Mouse (Mus musculus): ENCODE data around the gene Omp. TPM values are rescaled to one million over a fixed set of nuclear protein-coding genes. Genes with fewer than 3 reads are reported as not detected.
"Not testable (repeated sequence)": the region's sequence is repeated elsewhere in the genome, so short reads cannot be mapped to it uniquely, and the experiment has no call there.

Gene Omp
- 0.35 TPM in 2 replicates for polyA plus RNA-seq (2015; fragmentation: Nextera tagmentation; extraction: Ambion mirVana)

DNA sequence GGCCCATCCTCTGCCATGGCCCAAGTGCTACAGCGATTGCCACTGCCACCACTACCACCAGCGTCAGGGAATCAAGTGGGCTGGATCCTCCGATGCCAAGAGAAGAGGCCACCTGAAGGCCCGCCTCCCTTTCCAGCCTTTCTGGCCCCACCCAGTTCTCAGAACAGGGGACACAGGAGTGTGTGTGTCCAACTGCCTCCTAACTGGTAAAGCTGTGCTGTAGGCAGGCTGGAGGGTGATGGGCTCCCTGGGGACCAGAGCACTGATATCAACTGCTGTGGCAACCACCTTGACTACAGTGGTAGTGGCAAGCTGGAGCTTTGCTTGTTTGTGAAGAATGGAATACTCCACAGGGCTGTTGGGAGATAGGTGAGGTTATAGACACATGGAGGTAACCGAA lies at the start of gene Omp:
Omp (minus strand) TSS at position 101 of the 400 bp plus-strand sequence.
- Histone ChIP-seq H3K4me1 (ENCODE audit: control insufficient read depth, insufficient read depth, low read length) (peaks cover 10% of the 10 kb centered on the region), H3K9me3 (replicated peaks; ENCODE audit: control insufficient read depth, low read length, poor library complexity, severe bottlenecking) (no peaks in the 10 kb centered on the region), H3K9ac (ENCODE audit: low read depth, low read length) (no peak within 1 kb of the TSS), H3K4me2 (ENCODE audit: low read length) (no peak within 1 kb of the TSS), H3K27ac (ENCODE audit: low read length) (no peak within 1 kb of the TSS), H3K4me3 (ENCODE audit: low read depth, low read length) (no peak within 1 kb of the TSS), H3K27me3 (ENCODE audit: control insufficient read depth, insufficient read depth, low read depth, low read length) (no peaks in the 10 kb centered on the region), H3K36me3 (ENCODE audit: control insufficient read depth, insufficient read depth, low read length) (no peaks in the 10 kb centered on the region)
- 89% methylated on average over 5 of the region's 5 CpGs for WGBS
- ATAC-seq = no peak

DNA sequence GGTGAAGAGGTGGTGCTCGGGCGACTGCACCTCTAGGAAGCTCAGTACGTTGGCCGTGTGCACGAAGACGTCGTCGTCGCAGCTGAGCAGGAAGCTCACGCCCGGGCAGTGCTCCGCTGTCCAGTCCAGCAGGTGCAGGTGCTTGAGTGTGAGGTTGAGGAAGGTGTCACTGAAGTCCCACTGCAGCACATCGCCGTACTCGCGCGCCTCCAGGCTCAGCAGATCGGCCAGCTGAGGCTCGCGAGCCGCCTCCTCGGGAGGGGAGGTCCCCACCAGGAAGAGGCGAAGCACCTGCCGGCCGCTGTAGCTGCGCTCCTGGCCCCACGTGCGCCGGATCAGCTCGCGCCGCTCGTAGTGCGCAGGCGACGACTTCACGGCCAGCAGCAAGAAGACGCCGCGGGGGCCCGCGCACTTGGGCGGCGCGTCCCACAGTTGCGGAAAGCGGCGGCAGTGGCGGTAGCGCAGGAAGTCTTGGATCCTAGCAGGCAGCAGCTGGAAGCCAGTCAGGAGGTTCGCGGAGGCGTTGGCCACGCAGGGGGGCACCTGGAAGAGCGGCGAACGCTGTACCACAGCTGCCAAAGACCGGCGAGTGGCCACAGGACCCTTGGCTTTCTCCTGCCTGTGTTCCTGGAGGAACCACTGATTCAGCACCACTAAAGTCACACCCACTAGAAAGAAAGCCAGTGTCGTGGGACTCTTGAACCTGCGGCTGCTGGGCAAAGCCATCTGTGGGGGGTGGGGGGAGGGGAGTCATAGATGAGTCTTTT lies 48.9 kb upstream of the Omp start:
- H3K4me2 ChIP-seq (ENCODE audit: low read length) = peak overlapping the region; percentile 93
- H3K9me3 ChIP-seq (replicated peaks; ENCODE audit: control insufficient read depth, low read length, poor library complexity, severe bottlenecking) = no peaks in the 10 kb centered on the region
- no peaks in the 10 kb centered on the region for H3K36me3 ChIP-seq (ENCODE audit: control insufficient read depth, insufficient read depth, low read length)
- no peak overlapping the region for H3K27ac ChIP-seq (ENCODE audit: low read length)
- peak overlapping the region; percentile 59 for H3K9ac ChIP-seq (ENCODE audit: low read depth, low read length)
- ATAC-seq = peak; percentile 66
- H3K4me1 ChIP-seq (ENCODE audit: control insufficient read depth, insufficient read depth, low read length) = peaks cover 7% of the 10 kb centered on the region; the same call in 1 of the 2 replicates
- peaks cover 44% of the 10 kb centered on the region for H3K27me3 ChIP-seq (ENCODE audit: control insufficient read depth, insufficient read depth, low read depth, low read length)
- peak overlapping the region; percentile 50 for H3K4me3 ChIP-seq (ENCODE audit: low read depth, low read length)
- WGBS = 1% methylated on average over 61 of the region's 61 CpGs

DNA sequence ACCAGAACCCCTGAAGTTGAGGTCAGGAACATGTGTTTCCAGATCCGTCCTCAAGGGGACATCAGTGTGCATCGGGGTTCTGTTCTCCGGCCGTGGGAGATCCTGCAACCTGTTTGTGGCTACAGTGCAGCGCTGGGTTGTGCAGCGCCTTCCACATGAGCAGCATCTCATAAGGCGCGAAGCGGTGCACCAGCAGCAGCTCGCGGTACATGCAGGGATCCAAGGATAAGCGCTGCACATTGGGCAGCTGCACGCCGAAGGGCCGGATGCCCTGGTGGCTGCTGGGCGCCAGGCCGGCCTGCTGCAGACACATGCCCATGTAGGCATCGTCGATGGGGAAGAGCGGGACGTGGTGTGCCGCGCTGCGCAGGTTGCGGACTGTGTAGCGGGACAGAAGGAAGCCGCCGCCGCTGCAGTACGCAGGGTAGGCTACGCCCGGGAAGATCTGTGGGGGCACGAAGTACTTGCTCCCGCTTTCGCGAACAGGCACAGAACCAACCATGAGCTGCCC lies 48.3 kb upstream of the Omp start:
- Histone ChIP-seq H3K27me3 (ENCODE audit: control insufficient read depth, insufficient read depth, low read depth, low read length) (peaks cover 44% of the 10 kb centered on the region), H3K4me3 (ENCODE audit: low read depth, low read length) (peak overlapping the region; percentile 50), H3K4me2 (ENCODE audit: low read length) (peak overlapping the region; percentile 93), H3K4me1 (ENCODE audit: control insufficient read depth, insufficient read depth, low read length) (peaks cover 7% of the 10 kb centered on the region; the same call in 1 of the 2 replicates), H3K9ac (ENCODE audit: low read depth, low read length) (peak overlapping the region; percentile 59), H3K27ac (ENCODE audit: low read length) (no peak overlapping the region), H3K36me3 (ENCODE audit: control insufficient read depth, insufficient read depth, low read length) (no peaks in the 10 kb centered on the region), H3K9me3 (replicated peaks; ENCODE audit: control insufficient read depth, low read length, poor library complexity, severe bottlenecking) (no peaks in the 10 kb centered on the region)
- WGBS = 2% methylated on average over 36 of the region's 36 CpGs
- peak; percentile 86 for ATAC-seq

DNA sequence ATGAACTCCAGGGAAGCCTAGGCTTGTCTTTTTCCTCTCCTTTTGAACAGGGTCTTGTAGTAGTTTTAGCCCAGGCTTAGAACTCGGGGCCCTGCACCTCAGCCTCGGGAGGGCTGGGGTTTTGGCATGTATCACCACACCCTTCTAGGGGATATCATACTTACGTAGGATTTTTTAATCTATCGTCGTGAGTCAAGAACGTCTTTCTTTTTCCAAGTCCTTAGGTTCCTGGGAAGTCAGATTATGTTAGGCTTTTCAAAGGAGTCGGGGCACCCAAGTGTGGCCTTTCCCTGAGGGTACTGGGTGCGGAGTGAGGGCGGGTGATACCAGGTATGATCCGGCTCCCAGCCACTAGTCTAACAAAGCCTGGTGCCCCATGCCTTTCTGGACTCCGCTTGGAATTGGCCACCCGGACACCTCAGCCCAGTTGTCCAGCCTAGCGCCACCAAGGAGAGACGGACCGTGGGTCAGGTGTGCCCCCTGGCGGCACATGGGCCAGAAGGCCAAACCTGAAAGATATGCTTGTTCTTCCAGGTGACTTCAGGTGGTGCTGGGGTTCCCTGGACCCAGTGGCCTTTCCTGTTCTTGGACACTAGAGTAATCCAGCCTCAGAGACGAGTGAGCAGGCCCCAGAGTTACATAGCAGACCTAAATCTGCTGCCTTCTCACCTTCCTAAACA lies 46.4 kb upstream of the Omp start:
- H3K9ac ChIP-seq (ENCODE audit: low read depth, low read length) = no peak overlapping the region
- H3K4me2 ChIP-seq (ENCODE audit: low read length) = no peak overlapping the region
- no peaks in the 10 kb centered on the region for H3K9me3 ChIP-seq (replicated peaks; ENCODE audit: control insufficient read depth, low read length, poor library complexity, severe bottlenecking)
- no peak overlapping the region for H3K4me3 ChIP-seq (ENCODE audit: low read depth, low read length)
- 67% methylated on average over 17 of the region's 17 CpGs for WGBS
- H3K27ac ChIP-seq (ENCODE audit: low read length) = no peak overlapping the region
- H3K36me3 ChIP-seq (ENCODE audit: control insufficient read depth, insufficient read depth, low read length) = no peaks in the 10 kb centered on the region
- H3K4me1 ChIP-seq (ENCODE audit: control insufficient read depth, insufficient read depth, low read length) = peaks cover 7% of the 10 kb centered on the region
- H3K27me3 ChIP-seq (ENCODE audit: control insufficient read depth, insufficient read depth, low read depth, low read length) = peaks cover 43% of the 10 kb centered on the region
- ATAC-seq = no peak

DNA sequence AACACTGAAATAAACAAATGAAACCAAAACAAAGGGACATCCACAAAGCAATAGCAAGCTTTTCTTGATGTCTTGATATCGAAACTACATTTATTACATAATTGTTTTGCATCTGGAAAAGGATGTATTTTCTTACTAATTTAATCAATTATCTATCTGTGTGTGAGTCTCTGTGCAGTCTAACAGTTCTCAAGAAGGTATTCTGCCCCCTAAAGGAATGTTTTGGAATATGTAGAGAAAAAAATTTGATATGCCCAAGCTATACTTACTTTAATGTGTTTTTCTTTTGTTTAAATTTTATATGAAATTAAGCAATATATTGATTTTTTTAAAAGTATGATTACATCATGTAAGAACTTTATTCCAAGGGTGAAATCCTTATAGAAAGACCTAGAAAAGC lies 45.3 kb upstream of the Omp start:
- H3K4me1 ChIP-seq (ENCODE audit: control insufficient read depth, insufficient read depth, low read length) = peaks cover 10% of the 10 kb centered on the region
- H3K9ac ChIP-seq (ENCODE audit: low read depth, low read length) = no peak overlapping the region
- no peaks in the 10 kb centered on the region for H3K36me3 ChIP-seq (ENCODE audit: control insufficient read depth, insufficient read depth, low read length)
- WGBS = 91% methylated on average over 1 of the region's 1 CpGs
- H3K4me2 ChIP-seq (ENCODE audit: low read length) = no peak overlapping the region
- ATAC-seq = no peak
- H3K27ac ChIP-seq (ENCODE audit: low read length) = no peak overlapping the region
- peaks cover 34% of the 10 kb centered on the region for H3K27me3 ChIP-seq (ENCODE audit: control insufficient read depth, insufficient read depth, low read depth, low read length)
- H3K4me3 ChIP-seq (ENCODE audit: low read depth, low read length) = no peak overlapping the region
- no peaks in the 10 kb centered on the region for H3K9me3 ChIP-seq (replicated peaks; ENCODE audit: control insufficient read depth, low read length, poor library complexity, severe bottlenecking)

DNA sequence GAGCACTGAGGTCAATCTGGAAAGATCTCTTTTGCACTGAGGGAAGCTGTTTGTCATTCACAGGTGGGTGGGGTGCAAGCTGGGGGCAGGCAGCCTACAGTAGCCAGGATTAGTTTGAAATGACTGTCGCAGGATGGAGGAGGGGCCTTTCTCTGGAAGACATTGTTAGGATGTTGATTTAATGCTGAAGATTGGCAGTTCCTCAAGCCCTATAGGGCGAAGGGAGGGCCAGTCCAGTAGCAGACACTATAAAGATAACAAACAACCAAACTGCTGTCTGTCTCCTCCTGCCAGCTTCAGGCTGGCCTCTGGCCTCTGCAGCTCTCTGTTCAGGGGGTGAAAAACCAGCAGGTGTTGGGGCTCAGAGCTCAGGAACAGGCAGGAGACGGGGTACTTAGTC lies 44.4 kb upstream of the Omp start:
- no peak overlapping the region for H3K27ac ChIP-seq (ENCODE audit: low read length)
- no peak overlapping the region for H3K9ac ChIP-seq (ENCODE audit: low read depth, low read length)
- peaks cover 27% of the 10 kb centered on the region for H3K27me3 ChIP-seq (ENCODE audit: control insufficient read depth, insufficient read depth, low read depth, low read length)
- H3K36me3 ChIP-seq (ENCODE audit: control insufficient read depth, insufficient read depth, low read length) = no peaks in the 10 kb centered on the region
- no peak for ATAC-seq
- 44% methylated on average over 3 of the region's 3 CpGs for WGBS
- no peaks in the 10 kb centered on the region for H3K9me3 ChIP-seq (replicated peaks; ENCODE audit: control insufficient read depth, low read length, poor library complexity, severe bottlenecking)
- H3K4me1 ChIP-seq (ENCODE audit: control insufficient read depth, insufficient read depth, low read length) = peaks cover 10% of the 10 kb centered on the region
- H3K4me3 ChIP-seq (ENCODE audit: low read depth, low read length) = no peak overlapping the region
- H3K4me2 ChIP-seq (ENCODE audit: low read length) = no peak overlapping the region

DNA sequence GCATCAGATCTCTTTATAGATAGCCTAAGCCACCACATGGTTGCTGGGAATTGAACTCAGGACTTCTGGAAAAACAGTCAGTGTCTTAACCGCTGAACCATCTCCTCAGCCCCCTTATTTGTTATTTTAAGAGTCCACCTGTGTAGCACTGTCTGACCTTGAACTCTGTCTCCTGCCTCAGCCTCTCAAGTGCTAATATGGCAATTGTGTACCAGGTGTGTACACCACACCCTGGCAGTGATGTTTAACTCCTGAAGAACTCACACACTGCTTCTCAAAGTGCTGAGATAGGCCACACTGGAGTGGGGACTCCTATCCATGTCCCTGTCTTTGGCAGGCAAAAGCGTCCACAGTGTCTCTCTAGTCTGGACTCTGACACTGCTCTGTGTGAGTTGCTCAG lies 43.4 kb upstream of the Omp start:
- ATAC-seq = no peak
- Histone ChIP-seq H3K9me3 (replicated peaks; ENCODE audit: control insufficient read depth, low read length, poor library complexity, severe bottlenecking) (no peaks in the 10 kb centered on the region), H3K36me3 (ENCODE audit: control insufficient read depth, insufficient read depth, low read length) (no peaks in the 10 kb centered on the region), H3K27ac (ENCODE audit: low read length) (no peak overlapping the region), H3K4me1 (ENCODE audit: control insufficient read depth, insufficient read depth, low read length) (peaks cover 8% of the 10 kb centered on the region), H3K4me3 (ENCODE audit: low read depth, low read length) (no peak overlapping the region), H3K4me2 (ENCODE audit: low read length) (no peak overlapping the region), H3K9ac (ENCODE audit: low read depth, low read length) (no peak overlapping the region), H3K27me3 (ENCODE audit: control insufficient read depth, insufficient read depth, low read depth, low read length) (peaks cover 21% of the 10 kb centered on the region)
- WGBS = 88% methylated on average over 2 of the region's 2 CpGs

DNA sequence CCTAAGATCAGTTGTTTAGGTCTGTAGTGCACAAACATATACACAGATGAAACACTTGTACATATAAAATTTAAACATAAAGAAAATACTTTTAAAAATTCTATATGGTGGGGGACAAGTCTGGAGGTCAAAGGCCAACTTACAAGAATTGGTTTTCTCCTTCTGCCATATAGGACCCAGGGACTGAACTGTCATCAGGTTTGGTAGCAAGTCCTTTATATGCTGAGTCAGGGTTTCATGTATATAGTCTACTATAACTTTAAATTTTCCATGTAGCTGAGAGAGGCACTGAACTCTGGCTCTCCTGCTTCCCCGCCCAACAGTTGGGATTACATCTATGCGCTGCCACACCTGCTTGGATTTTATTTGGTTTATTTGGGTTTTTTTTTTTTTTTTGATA lies 42.9 kb upstream of the Omp start:
- 99% methylated on average over 2 of the region's 2 CpGs for WGBS

DNA sequence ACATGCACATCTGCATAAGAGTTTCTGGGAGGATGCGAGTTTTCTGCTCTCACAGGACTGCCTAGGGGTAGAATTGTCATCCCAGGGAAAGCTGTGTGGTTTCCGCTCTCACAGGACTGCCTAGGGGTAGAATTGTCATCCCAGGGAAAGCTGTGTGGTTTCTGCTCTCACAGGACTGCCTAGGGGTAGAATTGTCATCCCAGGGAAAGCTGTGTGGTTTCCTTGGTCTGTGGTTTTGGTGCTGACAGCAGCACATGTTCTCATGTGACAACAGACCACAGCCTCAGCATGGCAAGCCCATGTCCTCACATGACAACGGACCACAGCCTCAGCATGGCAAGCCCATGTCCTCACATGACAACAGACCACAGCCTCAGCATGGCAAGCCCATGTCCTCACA lies 42.0 kb upstream of the Omp start:
- peak overlapping the region; percentile 28; the same call in 1 of the 2 replicates for H3K27ac ChIP-seq (ENCODE audit: low read length)
- H3K27me3 ChIP-seq (ENCODE audit: control insufficient read depth, insufficient read depth, low read depth, low read length) = peaks cover 11% of the 10 kb centered on the region
- not testable (repeated sequence) for H3K4me1 ChIP-seq (ENCODE audit: control insufficient read depth, insufficient read depth, low read length); H3K9ac ChIP-seq (ENCODE audit: low read depth, low read length); H3K4me3 ChIP-seq (ENCODE audit: low read depth, low read length); H3K9me3 ChIP-seq (replicated peaks; ENCODE audit: control insufficient read depth, low read length, poor library complexity, severe bottlenecking); H3K4me2 ChIP-seq (ENCODE audit: low read length); H3K36me3 ChIP-seq (ENCODE audit: control insufficient read depth, insufficient read depth, low read length); ATAC-seq
- WGBS = 65% methylated on average over 3 of the region's 3 CpGs

More for the DNA sequence above, 42.9 kb upstream of the Omp start:
- Histone ChIP-seq H3K9me3 (replicated peaks; ENCODE audit: control insufficient read depth, low read length, poor library complexity, severe bottlenecking) (no peaks in the 10 kb centered on the region), H3K4me1 (ENCODE audit: control insufficient read depth, insufficient read depth, low read length) (peaks cover 6% of the 10 kb centered on the region), H3K4me2 (ENCODE audit: low read length) (no peak overlapping the region), H3K4me3 (ENCODE audit: low read depth, low read length) (no peak overlapping the region), H3K27ac (ENCODE audit: low read length) (no peak overlapping the region), H3K9ac (ENCODE audit: low read depth, low read length) (no peak overlapping the region), H3K36me3 (ENCODE audit: control insufficient read depth, insufficient read depth, low read length) (no peaks in the 10 kb centered on the region), H3K27me3 (ENCODE audit: control insufficient read depth, insufficient read depth, low read depth, low read length) (peaks cover 20% of the 10 kb centered on the region)
- ATAC-seq = no peak

All from midbrain, embryonic 16.5 days (tissue).